Mouse (Mus musculus) ES-E14 (cell line): ENCODE results near the gene Kantr.

Experiments
- CHD2 ChIP-seq: IDR thresholded peaks from 2 replicates; pipeline ENCODE4 v1.6.1; 2014; ENCODE audit warnings: mild to moderate bottlenecking, low read depth, low read length, inconsistent platforms
- HCFC1 ChIP-seq: IDR thresholded peaks from 2 replicates; pipeline ENCODE4 v1.6.1; 2012; ENCODE audit warnings: low read length, inconsistent platforms, borderline replicate concordance; ENCODE audit not compliant: insufficient read depth
- MAFK ChIP-seq: IDR thresholded peaks from 2 replicates; pipeline ENCODE4 v1.6.1; 2014; ENCODE audit warnings: mild to moderate bottlenecking, low read depth, low read length, inconsistent platforms; ENCODE audit not compliant: insufficient read depth
- ZC3H11A ChIP-seq: IDR thresholded peaks from 2 replicates; pipeline ENCODE4 v1.6.1; 2012; ENCODE audit warnings: low read depth, mild to moderate bottlenecking, inconsistent platforms, low read length, borderline replicate concordance
- ZNF384 ChIP-seq: IDR thresholded peaks from 2 replicates; pipeline ENCODE4 v1.6.1; 2012; ENCODE audit warnings: low read depth, low read length, inconsistent platforms

GRCm38 (mm10) chrX:152320535-152320934 is 6.8 kb downstream of the Kantr start:
- TF ChIP-seq ZC3H11A (no peak), ZNF384 (no peak), HCFC1 (no peak), CHD2 (no peak), MAFK (no peak)
